In the genomic region with DNA sequence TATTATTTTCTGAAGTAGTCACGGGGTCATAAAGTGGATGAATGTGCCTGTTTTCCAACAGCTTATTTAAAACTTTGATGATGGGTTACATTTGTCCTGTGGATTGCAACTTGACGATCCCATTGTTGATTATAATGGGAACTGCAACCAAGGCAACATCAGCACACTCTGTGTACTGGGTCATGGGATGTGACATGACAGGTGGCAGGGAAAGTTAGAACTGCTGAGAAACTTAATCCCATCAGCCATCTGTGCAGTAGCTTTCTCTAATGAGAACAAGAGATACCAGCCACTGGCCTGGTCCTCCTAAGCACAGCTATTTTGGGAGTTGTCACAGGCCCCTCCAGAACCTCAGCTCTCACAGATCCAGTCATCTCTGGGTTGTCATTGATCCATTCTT, we compare ENCODE assay signal across 30 mouse cellular contexts. TPM values are rescaled to one million over a fixed set of nuclear protein-coding genes. Genes with fewer than 3 reads are reported as not detected.
DNase-seq lines count a peak whose midpoint lies in the region; ATAC-seq and TF ChIP-seq lines count a peak whose summit lies in the region.
"Had no signal": no experiment of that assay in that cellular context is flagged by ENCODE, and none has a peak within 500 bp of the region (broad histone marks: within the 10 kb centered on the region; RNA-seq: fewer than 3 reads in every experiment).

No protein-coding gene starts in this region.

- peak overlapping the region; percentile 78 for H3K27ac ChIP-seq in gastrocnemius, adult 2 months
- H3K27ac ChIP-seq in limb, embryonic 13.5 days: no peak overlapping the region
- H3K27ac ChIP-seq in limb, embryonic 10.5 days: no peak overlapping the region
- H3K27ac ChIP-seq: embryonic facial prominence, embryonic 13.5 days; forebrain, embryonic 10.5 days; forebrain, embryonic 13.5 days; heart, adult 2 months; heart, embryonic 10.5 days; heart, embryonic 13.5 days; hindbrain, embryonic 10.5 days; hindbrain, embryonic 14.5 days; hindbrain, postnatal 0 days had no signal

- no peaks in the 10 kb centered on the region for H3K4me1 ChIP-seq in limb, embryonic 13.5 days
- no peaks in the 10 kb centered on the region for H3K4me1 ChIP-seq in limb, embryonic 10.5 days
- H3K4me1 ChIP-seq: embryonic facial prominence, embryonic 13.5 days; forebrain, embryonic 10.5 days; forebrain, embryonic 13.5 days; heart, embryonic 10.5 days; hindbrain, embryonic 10.5 days had no signal

- peak; percentile 39 for DNase-seq in gastrocnemius, adult 2 months
- no peak for DNase-seq in gastrocnemius, postnatal 10 days
- DNase-seq in limb, embryonic 10.5 days (ENCODE audit: low spot score): no peak
- peak; percentile 26 for DNase-seq in retina, embryonic 14.5 days (ENCODE audit: low spot score)
- no peak for DNase-seq in layer of hippocampus, adult 8-10 months (ENCODE audit: low spot score in 2 of 2)
- no peak for DNase-seq in thymus, adult 18-20 months
- DNase-seq: adrenal gland, adult 2 months; adrenal gland, postnatal 14 days; cerebellum, adult 11 months; cerebellum, adult 2 months; cerebellum, adult 9-11 months; cerebellum, postnatal 25 days; heart, adult 2 months; heart, postnatal 36 days had no signal

- no peak overlapping the region for H3K4me2 ChIP-seq in limb, embryonic 13.5 days (replicated peaks)
- H3K4me2 ChIP-seq: embryonic facial prominence, embryonic 13.5 days; forebrain, embryonic 13.5 days; heart, embryonic 13.5 days; hindbrain, embryonic 14.5 days had no signal

- no peak overlapping the region; the same call in 1 of the 2 replicates for H3K4me3 ChIP-seq in gastrocnemius, adult 2 months
- H3K4me3 ChIP-seq in limb, embryonic 13.5 days: no peak overlapping the region
- H3K4me3 ChIP-seq in limb, embryonic 10.5 days: no peak overlapping the region
- H3K4me3 ChIP-seq: embryonic facial prominence, embryonic 13.5 days; forebrain, embryonic 10.5 days; forebrain, embryonic 13.5 days; heart, adult 2 months; heart, embryonic 10.5 days; heart, embryonic 13.5 days; hindbrain, embryonic 10.5 days had no signal

- 76% methylated on average over 2 of the region's 2 CpGs for WGBS in limb, embryonic 13.5 days
- 92% methylated on average over 2 of the region's 2 CpGs for WGBS in limb, embryonic 10.5 days

- no peaks in the 10 kb centered on the region; the same call in 1 of the 2 replicates for H3K27me3 ChIP-seq in limb, embryonic 13.5 days
- peaks cover 43% of the 10 kb centered on the region for H3K27me3 ChIP-seq in limb, embryonic 10.5 days (ENCODE audit: low read depth, poor library complexity, severe bottlenecking)
- H3K27me3 ChIP-seq: forebrain, embryonic 13.5 days; heart, embryonic 13.5 days had no signal

- no peak overlapping the region for H3K9ac ChIP-seq in limb, embryonic 13.5 days
- H3K9ac ChIP-seq: embryonic facial prominence, embryonic 13.5 days; forebrain, embryonic 13.5 days; heart, embryonic 13.5 days; hindbrain, embryonic 14.5 days had no signal

- no peaks in the 10 kb centered on the region for H3K9me3 ChIP-seq in limb, embryonic 13.5 days
- H3K9me3 ChIP-seq in limb, embryonic 10.5 days (replicated peaks): no peaks in the 10 kb centered on the region
- H3K9me3 ChIP-seq: embryonic facial prominence, embryonic 13.5 days; forebrain, embryonic 10.5 days; forebrain, embryonic 13.5 days; heart, embryonic 10.5 days; heart, embryonic 13.5 days; hindbrain, embryonic 10.5 days had no signal

- no peaks in the 10 kb centered on the region for H3K36me3 ChIP-seq in limb, embryonic 13.5 days
- H3K36me3 ChIP-seq in limb, embryonic 10.5 days: no peaks in the 10 kb centered on the region
- H3K36me3 ChIP-seq: embryonic facial prominence, embryonic 13.5 days; forebrain, embryonic 10.5 days; heart, embryonic 10.5 days; heart, embryonic 13.5 days; hindbrain, embryonic 10.5 days had no signal

- intact Hi-C loops in gastrocnemius, adult 2 months (cut with DNase I): no loop called here

- 0 out of 2 replicates have a peak, but pooled peaks have one; percentile 59 for ATAC-seq in limb, embryonic 13.5 days (ENCODE audit: low FRiP score, low read depth)
- ATAC-seq: CD4-positive, CD25-positive, alpha-beta regulatory T cell, adult 4 months; forebrain, embryonic 13.5 days; forebrain, embryonic 16.5 days; hindbrain, postnatal 0 days; inflammation-experienced regulatory T-cells, adult 6 months; intestine, embryonic 16.5 days had no signal

- no peak for TF ChIP-seq CTCF in gastrocnemius, adult 2 months (IDR thresholded peaks at IDR 0.05)

RNA-seq across cellular contexts. Expression of a gene that starts 8.5 kb away (rescaled TPM):
- 100 to 1,000 TPM; 324 to 381 TPM for total RNA-seq in gastrocnemius, adult 2 months (2021)
- total RNA-seq in gastrocnemius, postnatal 10 days (2021): 100 to 1,000 TPM; 518 to 571 TPM
- polyA plus RNA-seq in limb, embryonic 13.5 days (2015; fragmentation: Nextera tagmentation; extraction: Ambion mirVana): 21.1 and 22.2 TPM in 2 replicates
- 0.26 and 0.48 TPM in 2 replicates for polyA plus RNA-seq in limb, embryonic 10.5 days (2016; fragmentation: Nextera tagmentation; extraction: Ambion mirVana)
- total RNA-seq in layer of hippocampus, adult 8-10 months (2022): under 1 TPM in 1 of 4 experiments, not detected in 3; 0.55 TPM
- total RNA-seq: common myeloid progenitor, adult 5-6 weeks; granulocyte monocyte progenitor cell, adult 5-6 weeks; hindbrain, postnatal 0 days; MEL had no signal
- polyA plus RNA-seq: CD4-positive, CD25-positive, alpha-beta regulatory T cell, adult 4 months; forebrain, embryonic 10.5 days; forebrain, embryonic 13.5 days; forebrain, embryonic 16.5 days; hindbrain, embryonic 10.5 days; hindbrain, embryonic 14.5 days; inflammation-experienced regulatory T-cells, adult 6 months had no signal

Comparison
In these comparisons a context has a peak if more than half of its experiments do, and no peak if none do; other contexts are left out.
1. DNase-seq: peak in gastrocnemius, adult 2 months (single experiment) and retina, embryonic 14.5 days (single experiment); none in gastrocnemius, postnatal 10 days (single experiment), limb, embryonic 10.5 days (single experiment), layer of hippocampus, adult 8-10 months (0 of 2) and thymus, adult 18-20 months (0 of 2).
2. RNA of a gene that starts 8.5 kb away (total RNA-seq): 518 to 571 TPM in gastrocnemius, postnatal 10 days and 324 to 381 TPM in gastrocnemius, adult 2 months; 0.55 TPM in layer of hippocampus, adult 8-10 months; every median in the first group is over 100 times any median in the second.